Mouse (Mus musculus) CH12.LX (cell line): Measurements from ENCODE around the gene Phtf2. TPM values are rescaled to one million over a fixed set of nuclear protein-coding genes. Genes with fewer than 3 reads are reported as not detected.

Experiments used
- DNase-seq: peaks from one replicate; pipeline ENCODE4 v3.0.0-alpha.2; 2013; ENCODE audit errors: extremely low read depth
- H3K27ac ChIP-seq: 2 replicates; pipeline ENCODE4 v1.5.1; 2012; ENCODE audit warnings: low read depth, mild to moderate bottlenecking, control low read depth, moderate library complexity; ENCODE audit not compliant: insufficient read depth
- H3K27me3 ChIP-seq: replicated peaks from 2 replicates; pipeline ENCODE3; 2012; ENCODE audit warnings: inconsistent platforms
- H3K36me3 ChIP-seq, 2 experiments: replicated peaks in 1 of 2; 2 replicates each; pipeline versions ENCODE3 to v1.6.1; 2012; ENCODE audit warnings: inconsistent platforms in 1 of 2, low read length in 1 of 2, mild to moderate bottlenecking in 1 of 2, mixed read lengths in 1 of 2, moderate library complexity in 1 of 2; ENCODE audit not compliant: control insufficient read depth in 1 of 2, insufficient read depth in 1 of 2
- H3K4me1 ChIP-seq, 2 experiments: 2 replicates each; pipeline ENCODE4 v1.6.1; 2012; ENCODE audit warnings: inconsistent platforms in 1 of 2, moderate library complexity in 1 of 2; ENCODE audit not compliant: insufficient read depth in 2 of 2, control insufficient read depth in 1 of 2
- H3K4me2 ChIP-seq: 2 replicates; pipeline ENCODE4 v1.6.1; 2012; ENCODE audit warnings: low read depth, mild to moderate bottlenecking, control low read depth; ENCODE audit not compliant: poor library complexity, insufficient read depth, severe bottlenecking
- H3K4me3 ChIP-seq, 3 experiments: fragments of 150-350 bp in 1 of 3; sonication (generic) in 1 of 3; replicated peaks in 1 of 3; 2 replicates each; pipeline versions ENCODE3 to v1.5.1; 2011 to 2012; ENCODE audit warnings: low read depth in 2 of 3, low read length in 2 of 3, mild to moderate bottlenecking in 2 of 3, moderate library complexity in 2 of 3, control low read depth in 1 of 3, improper control_type of control experiment in 1 of 3, inconsistent platforms in 1 of 3, mixed read lengths in 1 of 3; ENCODE audit not compliant: poor library complexity in 1 of 3
- H3K79me2 ChIP-seq: replicated peaks from 2 replicates; pipeline ENCODE4 v1.6.1; 2012; ENCODE audit warnings: mild to moderate bottlenecking, moderate library complexity; ENCODE audit not compliant: control insufficient read depth, poor library complexity, insufficient read depth, severe bottlenecking; ENCODE audit errors: extremely low read depth
- H3K9ac ChIP-seq: 2 replicates; pipeline ENCODE4 v1.6.1; 2012; ENCODE audit warnings: low read depth, mild to moderate bottlenecking, control low read depth, moderate library complexity; ENCODE audit not compliant: insufficient read depth
- H3K9me3 ChIP-seq: replicated peaks from 2 replicates; pipeline ENCODE3; 2012; ENCODE audit warnings: low read length, inconsistent platforms, mixed read lengths
- BHLHE40 ChIP-seq: IDR thresholded peaks from 2 replicates; pipeline ENCODE4 v1.6.1; 2011; ENCODE audit warnings: mild to moderate bottlenecking, low read depth, low read length, improper control_type of control experiment
- MXI1 ChIP-seq: IDR thresholded peaks from 2 replicates; pipeline ENCODE4 v1.6.1; 2011; ENCODE audit warnings: mild to moderate bottlenecking, low read depth, low read length, improper control_type of control experiment
- NELFE ChIP-seq: IDR thresholded peaks from 2 replicates; pipeline ENCODE4 v1.6.1; 2011; ENCODE audit warnings: low read depth, low read length, improper control_type of control experiment
- NRF1 ChIP-seq: IDR thresholded peaks from 2 replicates; pipeline ENCODE4 v1.6.1; 2014; ENCODE audit warnings: low read depth, mild to moderate bottlenecking, inconsistent platforms, low read length, improper control_type of control experiment, moderate library complexity
- POLR2A ChIP-seq: IDR thresholded peaks from 2 replicates; pipeline ENCODE4 v1.6.1; 2011; ENCODE audit warnings: low read depth, mild to moderate bottlenecking, improper control_type of control experiment, low read length
- SIN3A ChIP-seq: IDR thresholded peaks from 2 replicates; pipeline ENCODE4 v1.6.1; 2012; ENCODE audit warnings: low read length, improper control_type of control experiment, inconsistent platforms
- TCF12 ChIP-seq: IDR thresholded peaks from 2 replicates; pipeline ENCODE4 v1.6.1; 2014; ENCODE audit warnings: low read depth, mild to moderate bottlenecking, inconsistent platforms, low read length, improper control_type of control experiment
- USF2 ChIP-seq: conservative IDR thresholded peaks from 2 replicates; pipeline ENCODE4 v1.6.1; 2011; ENCODE audit warnings: low read depth, low read length, improper control_type of control experiment
- ZNF384 ChIP-seq: IDR thresholded peaks from 2 replicates; pipeline ENCODE4 v1.6.1; 2012; ENCODE audit warnings: low read depth, low read length, improper control_type of control experiment, inconsistent platforms
- dilution Hi-C: fragments of 300-500 bp; cut with MboI; formaldehyde crosslinking; loops from 2 replicates; pipeline ENCODE4 v1.14.3; 2020; ENCODE audit warnings: low sequenced_read_pairs; ENCODE audit not compliant: extremely low pct_unique_long_range_greater_than_20kb, extremely low pct_ligation_motif_present
- in situ Hi-C: fragments of 300-500 bp; cut with MboI; formaldehyde crosslinking; loops from 3 replicates; pipeline ENCODE4 v1.14.3; 2019; ENCODE audit warnings: low sequenced_read_pairs, low pct_ligation_motif_present, low pct_unique_long_range_greater_than_20kb, mixed read lengths
- polyA plus RNA-seq: library from polyadenylated mRNA; unstranded; fragments of >175 nt; gene quantifications from 2 replicates; pipeline ENCODE4 v1.2.1, GENCODE M21; 2012; ENCODE audit warnings: low read depth; ENCODE audit not compliant: insufficient read length
- total RNA-seq, 2 experiments: library from RNA; depleted of rRNA; stranded (reverse); fragments of 300-350 nt in 1 of 2; fragments of >200 nt in 1 of 2; gene quantifications; 2 replicates each; pipeline ENCODE4 v1.2.3; 2012 to 2014

Phtf2 gene
- total and polyA plus RNA-seq, 3 experiments = 18.5 to 30.4 (median 28.1) TPM

DNA sequence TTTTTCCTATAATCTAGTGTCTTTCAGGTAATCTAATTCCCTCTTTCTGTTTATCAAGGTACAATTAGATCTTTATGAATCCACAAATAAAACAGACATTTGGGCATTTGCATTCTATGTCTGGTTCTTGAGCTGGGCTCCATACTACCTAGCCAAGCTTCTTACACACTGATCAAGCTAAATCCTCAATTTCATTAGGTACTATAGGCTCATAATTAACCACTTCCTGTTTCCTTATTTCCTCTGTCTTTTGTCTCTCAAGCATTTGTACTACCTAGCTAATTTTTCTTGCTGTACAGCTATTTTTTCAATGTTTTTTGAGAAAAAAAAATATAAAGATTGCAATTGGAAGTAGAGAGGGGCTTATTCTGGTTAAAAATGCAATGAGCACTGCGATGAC, 44.8 kb downstream of the Phtf2 start:
- dilution Hi-C loops (no loop called here), in situ Hi-C loops (no loop called here)
- Histone ChIP-seq H3K27me3 (no peaks in the 10 kb centered on the region), H3K4me3 (no peak overlapping the region), H3K79me2 (no peaks in the 10 kb centered on the region; the same call in 1 of the 2 replicates), H3K9ac (no peak overlapping the region), H3K27ac (no peak overlapping the region)
- DNase-seq = no peak
- TF ChIP-seq TCF12 (no peak), BHLHE40 (no peak), MXI1 (no peak), NRF1 (no peak)
- TF ChIP-seq, all 38 proteins: peak for 0
- H3K9me3 ChIP-seq = no peaks in the 10 kb centered on the region
- H3K4me1 ChIP-seq = peaks cover 0 to 19% of the 10 kb centered on the region in 2 experiments; a peak in 2 of 4 replicates
- H3K36me3 ChIP-seq = peaks cover 3 to 42% of the 10 kb centered on the region in 2 experiments
- H3K4me2 ChIP-seq = no peak overlapping the region

DNA sequence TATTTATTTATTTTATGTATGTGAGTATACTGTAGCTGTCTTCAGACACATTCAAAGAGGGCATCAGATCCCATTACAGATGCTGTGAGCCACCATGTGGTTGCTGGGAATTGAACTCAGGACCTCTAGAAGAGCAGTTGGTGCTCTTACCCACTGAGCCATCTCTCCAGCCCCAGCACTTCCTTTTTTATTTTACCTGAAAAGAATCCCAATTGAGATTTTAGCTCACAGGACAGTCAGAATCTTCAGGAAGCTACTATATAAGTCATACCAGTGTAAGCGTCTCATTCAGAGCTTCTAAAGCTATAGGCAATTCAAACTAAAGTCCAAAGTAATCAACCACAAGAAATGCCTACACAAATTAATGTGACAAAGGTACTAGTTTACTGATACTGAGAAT, 47.5 kb downstream of the Phtf2 start:
- Histone ChIP-seq H3K27me3 (no peaks in the 10 kb centered on the region), H3K9me3 (no peaks in the 10 kb centered on the region), H3K4me1 (no peaks in the 10 kb centered on the region), H3K4me3 (no peak overlapping the region), H3K36me3 (peaks cover 0 to 44% of the 10 kb centered on the region in 2 experiments), H3K9ac (no peak overlapping the region), H3K4me2 (no peak overlapping the region), H3K79me2 (no peaks in the 10 kb centered on the region), H3K27ac (no peak overlapping the region)
- dilution Hi-C loops = no loop called here
- TF ChIP-seq USF2 = no peak
- TF ChIP-seq SIN3A = no peak
- no peak for TF ChIP-seq POLR2A
- no peak for TF ChIP-seq ZNF384
- in situ Hi-C loops = no loop called here
- no peak for DNase-seq

- H3K27me3 ChIP-seq = no peaks in the 10 kb centered on the region
Observed at GRCm38 (mm10) chr5:20831433-20831832, 50.5 kb downstream of the Phtf2 start.

More at GRCm38 (mm10) chr5:20831433-20831832, 50.5 kb downstream of the Phtf2 start:
- Histone ChIP-seq H3K9me3 (no peaks in the 10 kb centered on the region), H3K4me1 (no peaks in the 10 kb centered on the region), H3K4me2 (no peak overlapping the region), H3K4me3 (no peak overlapping the region), H3K27ac (no peak overlapping the region), H3K36me3 (peaks cover 0 to 27% of the 10 kb centered on the region in 2 experiments), H3K79me2 (no peaks in the 10 kb centered on the region), H3K9ac (no peak overlapping the region)
- no peak for TF ChIP-seq NELFE
- TF ChIP-seq USF2 = no peak
- in situ Hi-C loops (no loop called here), dilution Hi-C loops (no loop called here)
- DNase-seq = no peak
